Mouse (Mus musculus): ENCODE results near the gene Rgs10. TPM values are rescaled to one million over a fixed set of nuclear protein-coding genes. Genes with fewer than 3 reads are reported as not detected.
"Not testable (repeated sequence)": the region's sequence is repeated elsewhere in the genome, so short reads cannot be mapped to it uniquely, and the experiment has no call there.

The Rgs10 gene
- total RNA-seq, 2 experiments from 2014 or later = 42.3 to 45.3 TPM

- DNase-seq (ENCODE audit: low spot score in 2 of 2) = peak; percentile 36 to 83
Observed at GRCm38 (mm10) chr7:128344928-128345653, 73.5 kb downstream of the Rgs10 start.

DNA sequence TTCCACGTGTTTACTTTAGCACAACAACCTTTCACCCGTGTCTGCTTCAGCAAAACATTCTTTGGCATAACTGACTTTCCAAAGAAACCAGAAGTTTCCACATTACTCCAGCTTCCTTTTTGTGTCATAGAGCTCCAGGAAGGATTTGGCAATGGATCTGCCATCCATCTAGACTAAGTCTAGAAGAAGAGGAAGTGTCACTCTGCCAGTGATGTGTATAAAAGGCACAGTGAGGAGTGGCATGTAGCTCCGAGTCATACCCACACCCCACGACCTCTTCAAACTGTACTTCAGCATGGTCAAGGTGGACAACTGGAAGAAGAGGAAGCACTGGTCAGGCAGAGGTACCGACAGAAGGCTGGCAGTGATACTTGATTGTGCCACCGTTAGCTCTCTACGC lies 74.1 kb downstream of the Rgs10 start:
- DNase-seq (ENCODE audit: low spot score in 2 of 2) = no peak

DNA sequence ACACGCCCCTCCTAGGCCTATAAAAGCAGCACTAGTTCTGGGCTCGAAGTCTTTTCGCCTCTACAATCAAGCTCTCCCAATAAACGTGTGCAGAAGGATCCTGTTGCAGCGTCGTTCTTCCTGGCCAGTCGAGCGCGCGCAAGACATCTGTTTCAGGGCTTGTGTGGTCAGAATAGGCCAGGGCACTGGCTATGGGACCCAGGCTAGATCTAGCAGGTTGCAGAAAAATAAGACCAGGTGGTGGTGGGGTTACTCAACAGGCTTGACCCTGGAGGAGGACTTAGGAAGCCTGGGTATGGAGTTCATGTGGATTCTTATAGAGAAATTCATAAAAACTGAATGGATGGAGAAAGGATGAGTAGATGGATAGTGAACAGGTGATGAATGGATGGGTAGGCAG lies 75.9 kb downstream of the Rgs10 start:
- not testable (repeated sequence) for DNase-seq (ENCODE audit: low spot score in 2 of 2)

- not testable (repeated sequence) for DNase-seq (ENCODE audit: low spot score in 2 of 2)
Observed at GRCm38 (mm10) chr7:128340321-128340720, 78.2 kb downstream of the Rgs10 start.

DNA sequence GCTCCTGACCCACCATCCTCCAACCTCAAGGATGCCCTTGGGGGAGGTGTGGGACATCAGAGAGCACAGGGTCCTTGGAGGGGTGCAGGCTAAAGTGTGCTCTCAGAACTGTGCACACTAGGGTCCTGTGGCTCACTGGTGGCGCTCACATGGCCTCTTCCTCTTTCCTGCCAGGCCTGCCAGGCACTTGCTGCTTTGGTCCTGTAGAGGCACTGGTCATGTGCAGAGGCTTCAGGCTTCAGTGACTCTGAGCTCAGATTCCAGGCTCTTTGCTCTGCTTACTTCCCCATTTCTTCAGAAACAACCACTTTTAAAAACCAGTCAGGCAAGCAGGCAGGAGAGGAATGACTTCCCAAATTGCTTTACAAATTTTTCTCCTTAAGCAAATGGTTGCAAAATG lies 85.7 kb downstream of the Rgs10 start:
- no peak for DNase-seq (ENCODE audit: low spot score in 2 of 2)

DNA sequence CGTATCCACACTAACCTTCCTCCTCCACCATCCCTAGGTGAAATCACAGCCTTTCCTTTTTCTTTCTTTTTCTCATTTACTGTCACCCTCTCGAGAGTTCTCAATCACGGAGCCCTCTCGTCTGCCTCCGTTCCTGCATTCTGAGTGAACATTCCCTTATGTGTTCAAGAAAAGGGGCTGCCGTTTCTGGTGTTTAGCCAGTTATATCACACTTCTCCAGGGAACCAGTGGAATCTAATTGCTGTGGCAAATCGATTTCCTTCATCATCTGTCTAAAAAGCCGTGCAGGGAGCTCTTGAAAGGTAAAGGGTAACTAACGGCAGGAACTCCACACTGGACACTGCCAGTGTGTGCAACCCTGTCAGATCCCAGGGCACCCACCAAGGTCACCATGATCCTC lies 87.6 kb downstream of the Rgs10 start:
- no peak for DNase-seq (ENCODE audit: low spot score in 2 of 2)

GRCm38 (mm10) chr7:128324977-128325376 lies 93.6 kb downstream of the Rgs10 start:
- no peak for DNase-seq (ENCODE audit: low spot score in 2 of 2)

Other genes with a start within 250 kb of the Rgs10 start
- 1 to 10 TPM; 4.7 TPM for gene Cox6a2, start 212.4 kb downstream of the Rgs10 start, total RNA-seq (2021)
- gene Armc5, start 181.4 kb downstream of the Rgs10 start, total RNA-seq (2021) = 10 to 100 TPM; 11.5 to 12.6 TPM
- gene 9130023H24Rik, start 180.7 kb downstream of the Rgs10 start, total RNA-seq (2021) = 1 to 10 TPM; 3.3 TPM
- gene Tgfb1i1, start 171.9 kb downstream of the Rgs10 start, total RNA-seq (2021) = 10 to 100 TPM in 1 of 2 experiments, 1 to 10 TPM in 1; 9.2 to 12.0 TPM
- gene Slc5a2, start 153.1 kb downstream of the Rgs10 start, total RNA-seq (2021) = not detected
- 10 to 100 TPM; 24.0 to 25.9 TPM for gene BC017158, start 120.6 kb downstream of the Rgs10 start, total RNA-seq (2021)
- 100 to 1,000 TPM in 1 of 2 experiments, 10 to 100 TPM in 1; 98.2 to 110 TPM for gene Tial1, start 43.0 kb upstream of the Rgs10 start, total RNA-seq (2021)
- 10 to 100 TPM; 16.0 to 16.3 TPM for gene Bag3, start 104.9 kb upstream of the Rgs10 start, total RNA-seq (2021)
- gene Inpp5f, start 192.6 kb upstream of the Rgs10 start, total RNA-seq (2021) = 100 to 1,000 TPM; 107 to 113 TPM